Mouse (Mus musculus) bone marrow, adult 2 months (tissue): Measurements from ENCODE around the gene Scd2.

Experiments
- CTCF ChIP-seq: fragments of 200-500 bp; IDR thresholded peaks from 2 replicates; pipeline ENCODE4 v1.5.1; 2011; ENCODE audit warnings: low read length, control low read depth; ENCODE audit not compliant: control insufficient read depth, insufficient read depth
- POLR2A ChIP-seq: fragments of 200-500 bp; IDR thresholded peaks from 2 replicates; pipeline ENCODE4 v1.6.1; 2011; ENCODE audit warnings: low read depth, mild to moderate bottlenecking, control low read depth, low read length, borderline replicate concordance; ENCODE audit not compliant: control insufficient read depth

GRCm38 (mm10) chr19:44248854-44249351 is 44.6 kb upstream of the Scd2 start:
- TF ChIP-seq CTCF: no peak
- TF ChIP-seq POLR2A: no peak
